Mouse (Mus musculus) liver, adult 2 months (tissue): ENCODE data around the gene Fdps.

Source experiments
- CTCF ChIP-seq: fragments of 200-500 bp; IDR thresholded peaks from 2 replicates; pipeline ENCODE4 v1.5.1; 2011; ENCODE audit warnings: low read depth, low read length, control low read depth
- POLR2A ChIP-seq: fragments of 200-500 bp; IDR thresholded peaks from 2 replicates; pipeline ENCODE4 v1.6.1; 2011; ENCODE audit warnings: low read length, control low read depth; ENCODE audit not compliant: insufficient read depth; ENCODE audit errors: extremely low read depth

- TF ChIP-seq CTCF (no peak), POLR2A (no peak)
Observed at GRCm38 (mm10) chr3:89093175-89093574, 8.6 kb downstream of the Fdps start, which contains the start of gene Rusc1.
